Mouse (Mus musculus): ENCODE results near the gene Srrt. TPM values are rescaled to one million over a fixed set of nuclear protein-coding genes. Genes with fewer than 3 reads are reported as not detected.

Gene Srrt
- total and polyA plus RNA-seq, 3 experiments: 291 to 454 TPM; not detected in 1

- peak overlapping the region; percentile 73 to 82 for H3K4me3 ChIP-seq (ENCODE audit: control insufficient read depth in 1 of 2, insufficient read depth in 1 of 2, low read depth in 2 of 2, low read length in 2 of 2)
- no peaks in the 10 kb centered on the region for H3K9me3 ChIP-seq (replicated peaks; ENCODE audit: insufficient read depth, low read length)
- H3K27ac ChIP-seq (ENCODE audit: control insufficient read depth, low read depth, low read length): peak overlapping the region; percentile 93
- peaks cover 34% of the 10 kb centered on the region for H3K79me2 ChIP-seq (ENCODE audit: control insufficient read depth, insufficient read depth, low read length, poor library complexity)
- TF ChIP-seq ZMIZ1 (IDR thresholded peaks at IDR 0.05; ENCODE audit: low read depth, low read length) (no peak), CTCF (IDR thresholded peaks at IDR 0.05 in 2 of 3, conservative IDR thresholded peaks at IDR 0.05 in 1 of 3; ENCODE audit: control insufficient read depth in 1 of 3, insufficient read depth in 1 of 3, low read depth in 2 of 3, low read length in 3 of 3, poor library complexity in 1 of 3, severe bottlenecking in 1 of 3) (peak in 2 of 3 experiments; percentile 22 to 34; a peak in 2 of 6 replicates), GATA1 (IDR thresholded peaks at IDR 0.05; ENCODE audit: low read depth, low read length) (no peak)
- peaks cover 0 to 32% of the 10 kb centered on the region in 2 experiments; a peak in 2 of 4 replicates for H3K36me3 ChIP-seq (ENCODE audit: control insufficient read depth in 1 of 2, insufficient read depth in 2 of 2, low read length in 2 of 2)
- peaks cover 5 to 25% of the 10 kb centered on the region in 2 experiments; a peak in 3 of 4 replicates for H3K4me1 ChIP-seq (ENCODE audit: control insufficient read depth in 1 of 2, insufficient read depth in 2 of 2, low read length in 2 of 2)
- DNase-seq (ENCODE audit: low read depth, low spot score): peak; percentile 59
- H3K9ac ChIP-seq (ENCODE audit: control insufficient read depth, low read depth, low read length, poor library complexity, severe bottlenecking): peak overlapping the region; percentile 93
- no peaks in the 10 kb centered on the region for H3K27me3 ChIP-seq (ENCODE audit: control insufficient read depth in 1 of 2, insufficient read depth in 2 of 2, low read length in 2 of 2)
Observed at GRCm38 (mm10) chr5:137308356-137308755, 882 bp upstream of the Srrt start.

GRCm38 (mm10) chr5:137306439-137307005 lies 952 bp downstream of the Srrt start:
- TF ChIP-seq KAT2A (conservative IDR thresholded peaks at IDR 0.05; ENCODE audit: low read depth, low read length) (no peak), SIN3A (IDR thresholded peaks at IDR 0.05; ENCODE audit: low read length) (0 out of 2 replicates have a peak, but pooled peaks have one; percentile 39), MYC (IDR thresholded peaks at IDR 0.05; ENCODE audit: low read depth, low read length) (0 out of 2 replicates have a peak, but pooled peaks have one; percentile 4), ETS1 (IDR thresholded peaks at IDR 0.05; ENCODE audit: low read depth, low read length) (peak; percentile 27; the same call in 1 of the 2 replicates), TCF12 (IDR thresholded peaks at IDR 0.05; ENCODE audit: low read depth, low read length) (no peak), RCOR1 (IDR thresholded peaks at IDR 0.05; ENCODE audit: low read depth, low read length) (peak; percentile 75), EP300 (IDR thresholded peaks at IDR 0.05; ENCODE audit: low read depth in 1 of 2, low read length in 2 of 2) (0 out of 4 replicates have a peak, but pooled peaks of 1 of the 2 experiments have one; percentile 21), MEF2A (IDR thresholded peaks at IDR 0.05; ENCODE audit: extremely low read depth, insufficient replicate concordance, low read depth, low read length, poor library complexity, severe bottlenecking) (no peak), GATA1 (IDR thresholded peaks at IDR 0.05; ENCODE audit: low read depth, low read length) (peak; percentile 53)
- Histone ChIP-seq H3K27me3 (ENCODE audit: control insufficient read depth in 1 of 2, insufficient read depth in 2 of 2, low read length in 2 of 2) (no peaks in the 10 kb centered on the region), H3K4me1 (ENCODE audit: control insufficient read depth in 1 of 2, insufficient read depth in 2 of 2, low read length in 2 of 2) (peaks cover 5 to 36% of the 10 kb centered on the region in 2 experiments; a peak in 3 of 4 replicates), H3K9me3 (replicated peaks; ENCODE audit: insufficient read depth, low read length) (no peaks in the 10 kb centered on the region), H3K27ac (ENCODE audit: control insufficient read depth, low read depth, low read length) (peak overlapping the region; percentile 93), H3K36me3 (ENCODE audit: control insufficient read depth in 1 of 2, insufficient read depth in 2 of 2, low read length in 2 of 2) (peaks cover 2 to 37% of the 10 kb centered on the region in 2 experiments; a peak in 3 of 4 replicates), H3K4me3 (ENCODE audit: control insufficient read depth in 1 of 2, insufficient read depth in 1 of 2, low read depth in 2 of 2, low read length in 2 of 2) (peak overlapping the region; percentile 73 to 86), H3K9ac (ENCODE audit: control insufficient read depth, low read depth, low read length, poor library complexity, severe bottlenecking) (peak overlapping the region; percentile 93), H3K79me2 (ENCODE audit: control insufficient read depth, insufficient read depth, low read length, poor library complexity) (peaks cover 43% of the 10 kb centered on the region)
- peak; percentile 56 for DNase-seq (ENCODE audit: low read depth, low spot score)

- H3K27ac ChIP-seq (ENCODE audit: control insufficient read depth, low read depth, low read length): peak overlapping the region; percentile 93
- peaks cover 3 to 41% of the 10 kb centered on the region in 2 experiments; a peak in 3 of 4 replicates for H3K36me3 ChIP-seq (ENCODE audit: control insufficient read depth in 1 of 2, insufficient read depth in 2 of 2, low read length in 2 of 2)
- peaks cover 5 to 36% of the 10 kb centered on the region in 2 experiments; a peak in 3 of 4 replicates for H3K4me1 ChIP-seq (ENCODE audit: control insufficient read depth in 1 of 2, insufficient read depth in 2 of 2, low read length in 2 of 2)
- TF ChIP-seq SMC3 (IDR thresholded peaks at IDR 0.05; ENCODE audit: low read depth, low read length) (no peak), MXI1 (IDR thresholded peaks at IDR 0.05; ENCODE audit: low read depth, low read length) (peak; percentile 94), ETS1 (IDR thresholded peaks at IDR 0.05; ENCODE audit: low read depth, low read length) (peak; percentile 9; the same call in 1 of the 2 replicates), ZC3H11A (IDR thresholded peaks at IDR 0.05; ENCODE audit: low read depth, low read length) (no peak), MAX (IDR thresholded peaks at IDR 0.05; ENCODE audit: low read length) (peak; percentile 90), MEF2A (IDR thresholded peaks at IDR 0.05; ENCODE audit: extremely low read depth, insufficient replicate concordance, low read depth, low read length, poor library complexity, severe bottlenecking) (no peak), CHD1 (IDR thresholded peaks at IDR 0.05; ENCODE audit: low read depth, low read length) (no peak), CTCF (IDR thresholded peaks at IDR 0.05 in 2 of 3, conservative IDR thresholded peaks at IDR 0.05 in 1 of 3; ENCODE audit: control insufficient read depth in 1 of 3, insufficient read depth in 1 of 3, low read depth in 2 of 3, low read length in 3 of 3, poor library complexity in 1 of 3, severe bottlenecking in 1 of 3) (no peak), POLR2AphosphoS5 (IDR thresholded peaks at IDR 0.05; ENCODE audit: borderline replicate concordance, low read depth, low read length) (no peak), HCFC1 (IDR thresholded peaks at IDR 0.05; ENCODE audit: low read depth, low read length) (no peak), MAZ (IDR thresholded peaks at IDR 0.05; ENCODE audit: low read depth, low read length) (no peak), GABPA (IDR thresholded peaks at IDR 0.05; ENCODE audit: low read depth, low read length) (peak; percentile 40; the same call in 1 of the 2 replicates), TBP (IDR thresholded peaks at IDR 0.05; ENCODE audit: low read depth, low read length) (no peak), KAT2A (conservative IDR thresholded peaks at IDR 0.05; ENCODE audit: low read depth, low read length) (no peak), BHLHE40 (IDR thresholded peaks at IDR 0.05; ENCODE audit: borderline replicate concordance, low read depth, low read length) (no peak), RCOR1 (IDR thresholded peaks at IDR 0.05; ENCODE audit: low read depth, low read length) (peak; percentile 31; the same call in 1 of the 2 replicates), MYC (IDR thresholded peaks at IDR 0.05; ENCODE audit: low read depth, low read length) (peak; percentile 94)
Observed at GRCm38 (mm10) chr5:137305822-137306221, 1.7 kb downstream of the Srrt start.

More at GRCm38 (mm10) chr5:137305822-137306221, 1.7 kb downstream of the Srrt start:
- H3K9me3 ChIP-seq (replicated peaks; ENCODE audit: insufficient read depth, low read length): no peaks in the 10 kb centered on the region
- DNase-seq (ENCODE audit: low read depth, low spot score): peak; percentile 68
- peak overlapping the region; percentile 93 for H3K9ac ChIP-seq (ENCODE audit: control insufficient read depth, low read depth, low read length, poor library complexity, severe bottlenecking)
- H3K79me2 ChIP-seq (ENCODE audit: control insufficient read depth, insufficient read depth, low read length, poor library complexity): peaks cover 43% of the 10 kb centered on the region
- no peaks in the 10 kb centered on the region for H3K27me3 ChIP-seq (ENCODE audit: control insufficient read depth in 1 of 2, insufficient read depth in 2 of 2, low read length in 2 of 2)
- H3K4me3 ChIP-seq (ENCODE audit: control insufficient read depth in 1 of 2, insufficient read depth in 1 of 2, low read depth in 2 of 2, low read length in 2 of 2): peak overlapping the region; percentile 73 to 86

Data from MEL (cell line).